Mouse (Mus musculus) spleen, adult 2 months (tissue): ENCODE measurements at regions not wholly inside any gene's neighbourhood (a gene's known extent, or its start where the extent isn't known, plus 50 kb on each side); places are given as distances from the start of the nearest gene placed in this dataset.

Source experiments
- CTCF ChIP-seq: fragments of 200-500 bp; IDR thresholded peaks from 2 replicates; pipeline ENCODE4 v1.5.1; 2011; ENCODE audit warnings: mild to moderate bottlenecking, inconsistent platforms; ENCODE audit not compliant: insufficient read depth, insufficient read length, insufficient replicate concordance; ENCODE audit errors: extremely low read depth
- POLR2A ChIP-seq: fragments of 200-500 bp; IDR thresholded peaks from 2 replicates; pipeline ENCODE4 v1.6.1; 2011; ENCODE audit warnings: low read depth, low read length, inconsistent platforms

GRCm38 (mm10) chr14:114854324-114855054 is 237.5 kb upstream of the Gpc5 start:
- no peak for TF ChIP-seq CTCF
- TF ChIP-seq POLR2A = no peak
